Mouse (Mus musculus) hindbrain, postnatal 0 days (tissue): ENCODE measurements at regions not wholly inside any gene's neighbourhood (a gene's known extent, or its start where the extent isn't known, plus 50 kb on each side); places are given as distances from the start of the nearest gene placed in this dataset.

ENCODE experiments used
- ATAC-seq: fragments of 200-750 bp; cut with Nextera tagmentation; 2 replicates; pipeline ENCODE4 v1.8.0; 2017; ENCODE audit warnings: mild to moderate bottlenecking, moderate TSS enrichment, moderate library complexity
- DNase-seq: peaks from one replicate; pipeline ENCODE4 v3.0.0-alpha.2; 2015; ENCODE audit warnings: low spot score
- H3K27ac ChIP-seq: fragments of 300-500 bp; sonication (generic); 2 replicates; pipeline ENCODE4 v1.5.1; 2014; ENCODE audit warnings: mild to moderate bottlenecking
- H3K27me3 ChIP-seq: fragments of 300-500 bp; sonication (generic); 2 replicates; pipeline ENCODE4 v1.6.1; 2014; ENCODE audit warnings: low read length, mixed read lengths; ENCODE audit not compliant: insufficient read depth
- H3K36me3 ChIP-seq: fragments of 300-500 bp; sonication (generic); 2 replicates; pipeline ENCODE4 v1.6.1; 2014; ENCODE audit warnings: low read length, mixed read lengths; ENCODE audit not compliant: insufficient read depth
- H3K4me1 ChIP-seq: fragments of 300-500 bp; sonication (generic); 2 replicates; pipeline ENCODE4 v1.6.1; 2014; ENCODE audit warnings: antibody characterized with exemption, low read length, mixed read lengths; ENCODE audit not compliant: insufficient read depth
- H3K4me2 ChIP-seq: fragments of 300-500 bp; sonication (generic); 2 replicates; pipeline ENCODE4 v1.6.1; 2014; ENCODE audit warnings: low read depth, mild to moderate bottlenecking, low read length, moderate library complexity, mixed read lengths
- H3K4me3 ChIP-seq: fragments of 300-500 bp; sonication (generic); 2 replicates; pipeline ENCODE4 v1.5.1; 2014; ENCODE audit warnings: low read length
- H3K9ac ChIP-seq: fragments of 300-500 bp; sonication (generic); replicated peaks from 2 replicates; pipeline ENCODE4 v1.6.1; 2014; ENCODE audit warnings: mild to moderate bottlenecking, low read length, moderate library complexity, mixed read lengths
- H3K9me3 ChIP-seq: fragments of 300-500 bp; sonication (generic); 2 replicates; pipeline ENCODE4 v1.6.1; 2016; ENCODE audit warnings: low read length, mixed read lengths
- CTCF ChIP-seq: IDR thresholded peaks from 2 replicates; pipeline ENCODE4 v1.5.1; 2016; ENCODE audit warnings: antibody characterized with exemption, control low read depth, low read depth
- WGBS: fragments of 180-500 bp; shearing (Covaris S2); extraction: QIAGEN DNeasy Blood & Tissue Kit; methylation state at CpG from one replicate; pipeline ENCODE4 v1.1.7; 2014; 5-methylcytosine and 5-hydroxymethylcytosine counted together

GRCm38 (mm10) chr6:51114604-51115333 is 317.7 kb upstream of the Nfe2l3 start:
- H3K9ac ChIP-seq, result no peak overlapping the region
- no peaks in the 10 kb centered on the region for H3K36me3 ChIP-seq
- no peaks in the 10 kb centered on the region for H3K4me1 ChIP-seq
- H3K27ac ChIP-seq, result no peak overlapping the region
- no peaks in the 10 kb centered on the region for H3K9me3 ChIP-seq
- no peaks in the 10 kb centered on the region for H3K27me3 ChIP-seq
- 31% methylated on average over 10 of the region's 10 CpGs for WGBS
- ATAC-seq (peak; percentile 63; the same call in 1 of the 2 replicates), DNase-seq (peak; percentile 23)
- no peak for TF ChIP-seq CTCF
- no peak overlapping the region for H3K4me2 ChIP-seq
- no peak overlapping the region for H3K4me3 ChIP-seq

GRCm38 (mm10) chr6:51118833-51119535 is 313.5 kb upstream of the Nfe2l3 start:
- Histone ChIP-seq H3K27ac (no peak overlapping the region), H3K27me3 (no peaks in the 10 kb centered on the region), H3K9me3 (no peaks in the 10 kb centered on the region), H3K36me3 (no peaks in the 10 kb centered on the region), H3K4me2 (no peak overlapping the region), H3K4me3 (no peak overlapping the region), H3K4me1 (no peaks in the 10 kb centered on the region), H3K9ac (no peak overlapping the region)
- 63% methylated on average over 9 of the region's 9 CpGs for WGBS
- DNase-seq, result peak; percentile 53
- ATAC-seq, result peak; percentile 12; the same call in 1 of the 2 replicates
- TF ChIP-seq CTCF, result no peak

GRCm38 (mm10) chr6:51119691-51120302 is 312.7 kb upstream of the Nfe2l3 start:
- WGBS, result 77% methylated on average over 12 of the region's 12 CpGs
- no peak for TF ChIP-seq CTCF

GRCm38 (mm10) chr6:51122941-51123340 is 309.5 kb upstream of the Nfe2l3 start:
- no peaks in the 10 kb centered on the region for H3K9me3 ChIP-seq
- no peak for DNase-seq
- H3K4me2 ChIP-seq, result no peak overlapping the region
- no peak for TF ChIP-seq CTCF
- H3K4me3 ChIP-seq, result no peak overlapping the region
- no peaks in the 10 kb centered on the region for H3K27me3 ChIP-seq
- WGBS, result 46% methylated on average over 5 of the region's 5 CpGs
- H3K27ac ChIP-seq, result no peak overlapping the region
- no peak for ATAC-seq
- no peaks in the 10 kb centered on the region for H3K36me3 ChIP-seq
- H3K4me1 ChIP-seq, result no peaks in the 10 kb centered on the region
- no peak overlapping the region for H3K9ac ChIP-seq

More at GRCm38 (mm10) chr6:51119691-51120302, 312.7 kb upstream of the Nfe2l3 start:
- Histone ChIP-seq H3K9ac (no peak overlapping the region), H3K9me3 (no peaks in the 10 kb centered on the region), H3K27ac (no peak overlapping the region), H3K36me3 (no peaks in the 10 kb centered on the region), H3K4me1 (no peaks in the 10 kb centered on the region), H3K4me3 (no peak overlapping the region), H3K4me2 (no peak overlapping the region), H3K27me3 (no peaks in the 10 kb centered on the region)
- DNase-seq, result peak; percentile 16
- no peak for ATAC-seq

GRCm38 (mm10) chr6:51127851-51128250 is 304.6 kb upstream of the Nfe2l3 start:
- Histone ChIP-seq H3K9ac (no peak overlapping the region), H3K4me2 (no peak overlapping the region), H3K36me3 (no peaks in the 10 kb centered on the region), H3K27me3 (no peaks in the 10 kb centered on the region), H3K9me3 (no peaks in the 10 kb centered on the region), H3K4me3 (no peak overlapping the region), H3K4me1 (no peaks in the 10 kb centered on the region), H3K27ac (no peak overlapping the region)
- ATAC-seq (no peak), DNase-seq (no peak)
- no peak for TF ChIP-seq CTCF
- 76% methylated on average over 6 of the region's 6 CpGs for WGBS

- no peaks in the 10 kb centered on the region for H3K9me3 ChIP-seq
- H3K4me1 ChIP-seq, result no peaks in the 10 kb centered on the region
- H3K27ac ChIP-seq, result no peak overlapping the region
- H3K36me3 ChIP-seq, result no peaks in the 10 kb centered on the region
- WGBS, result 97% methylated on average over 13 of the region's 13 CpGs
- TF ChIP-seq CTCF, result no peak
- no peaks in the 10 kb centered on the region for H3K27me3 ChIP-seq
- H3K4me2 ChIP-seq, result 0 out of 2 replicates have a peak overlapping the region, but pooled peaks have one; percentile 3
- ATAC-seq (no peak), DNase-seq (no peak)
- H3K4me3 ChIP-seq, result no peak overlapping the region
- H3K9ac ChIP-seq, result no peak overlapping the region
These were observed 303.4 kb upstream of the Nfe2l3 start for GRCm38 (mm10) chr6:51129096-51129495.

- Histone ChIP-seq H3K27ac (no peak overlapping the region), H3K27me3 (no peaks in the 10 kb centered on the region), H3K9me3 (no peaks in the 10 kb centered on the region), H3K9ac (no peak overlapping the region), H3K4me2 (0 out of 2 replicates have a peak overlapping the region, but pooled peaks have one; percentile 3), H3K36me3 (no peaks in the 10 kb centered on the region), H3K4me1 (no peaks in the 10 kb centered on the region), H3K4me3 (no peak overlapping the region)
- no peak for ATAC-seq
- 84% methylated on average over 14 of the region's 14 CpGs for WGBS
- TF ChIP-seq CTCF, result no peak
- no peak for DNase-seq
These were observed 302.9 kb upstream of the Nfe2l3 start for GRCm38 (mm10) chr6:51129591-51129990.
